Mouse (Mus musculus) CH12F3 (cell line): ENCODE measurements around the gene Insc.
"Not testable (repeated sequence)": the region's sequence is repeated elsewhere in the genome, so short reads cannot be mapped to it uniquely, and the experiment has no call there.

ENCODE experiments used
- in situ Hi-C: fragments of 300-500 bp; cut with MboI; formaldehyde crosslinking; loops from 2 replicates; pipeline ENCODE4 v1.14.3; 2020; ENCODE audit warnings: low sequenced_read_pairs

The Insc gene

GRCm38 (mm10) chr7:114743022-114743780, at the start of gene Insc:
Insc (plus strand) TSS chr7:114743694.
- in situ Hi-C loops: no loop called here

- in situ Hi-C loops: no loop called here
Measured at GRCm38 (mm10) chr7:114700871-114701270, 42.6 kb upstream of the Insc start.

- in situ Hi-C loops: no loop called here
Measured at GRCm38 (mm10) chr7:114706716-114707115, 36.8 kb upstream of the Insc start.

GRCm38 (mm10) chr7:114707398-114707797, 36.1 kb upstream of the Insc start:
- in situ Hi-C loops: no loop called here

GRCm38 (mm10) chr7:114710419-114710818, 33.1 kb upstream of the Insc start:
- in situ Hi-C loops: no loop called here

DNA sequence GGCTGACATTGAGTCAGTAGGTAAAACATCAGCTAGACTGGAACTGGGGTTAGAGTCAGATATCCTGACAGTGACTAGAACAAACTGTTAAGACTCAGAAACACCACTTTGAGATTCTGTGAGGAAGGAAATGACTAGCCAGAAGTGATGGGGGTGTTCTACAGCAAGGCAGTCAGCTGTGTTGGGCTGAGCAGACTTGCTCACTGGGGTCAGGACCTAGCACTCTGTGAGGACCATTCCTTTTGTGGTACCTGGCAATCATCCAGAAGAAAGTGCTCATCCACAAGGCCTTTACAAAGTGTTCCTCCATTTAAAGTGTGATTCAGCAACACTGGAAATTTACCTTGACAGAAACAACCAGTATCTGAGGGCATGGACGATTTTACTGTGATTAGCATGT, 31.0 kb upstream of the Insc start:
- in situ Hi-C loops: no loop called here

- in situ Hi-C loops: no loop called here
Measured at GRCm38 (mm10) chr7:114718300-114718699, 25.2 kb upstream of the Insc start, which contains the start of gene Calcb. Calcb (plus strand) TSS chr7:114718643.

DNA sequence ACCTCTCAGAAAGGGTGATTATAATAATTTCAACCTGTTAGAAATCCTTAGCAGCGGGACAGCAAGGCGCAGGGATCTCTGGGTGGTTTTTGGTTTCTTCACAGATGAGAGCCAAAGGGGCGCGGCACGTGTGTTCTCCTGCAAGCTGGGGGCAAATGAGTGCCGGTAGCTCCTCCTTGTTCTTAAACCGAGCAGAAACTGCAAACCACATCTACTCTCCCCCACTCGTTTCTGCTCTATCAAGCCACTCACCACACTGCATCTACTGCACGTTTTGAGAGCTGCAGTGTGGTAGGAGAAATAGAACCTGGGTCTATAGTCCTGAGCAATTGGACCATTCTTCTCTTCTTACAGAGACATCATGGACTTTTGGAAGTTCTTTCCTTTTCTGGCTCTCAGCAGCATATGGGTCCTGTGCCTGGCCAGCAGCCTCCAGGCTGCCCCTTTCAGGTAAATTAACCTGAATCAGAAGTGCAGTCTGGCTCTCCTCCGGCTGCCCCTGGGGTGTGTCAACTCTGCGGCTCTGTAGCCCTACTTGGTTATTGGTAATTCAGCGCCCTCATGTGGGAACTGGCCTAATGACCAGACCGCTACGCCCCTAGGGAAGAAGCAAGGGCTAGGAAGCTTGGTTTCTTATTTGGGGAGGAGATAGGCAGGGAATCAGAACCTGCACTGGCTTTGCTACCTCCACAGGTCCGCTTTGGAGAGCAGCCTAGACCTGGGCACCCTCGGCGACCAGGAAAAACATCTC, 23.9 kb upstream of the Insc start:
- in situ Hi-C loops: no loop called here

GRCm38 (mm10) chr7:114729696-114730095, 13.8 kb upstream of the Insc start:
- in situ Hi-C loops: not testable (repeated sequence)

DNA sequence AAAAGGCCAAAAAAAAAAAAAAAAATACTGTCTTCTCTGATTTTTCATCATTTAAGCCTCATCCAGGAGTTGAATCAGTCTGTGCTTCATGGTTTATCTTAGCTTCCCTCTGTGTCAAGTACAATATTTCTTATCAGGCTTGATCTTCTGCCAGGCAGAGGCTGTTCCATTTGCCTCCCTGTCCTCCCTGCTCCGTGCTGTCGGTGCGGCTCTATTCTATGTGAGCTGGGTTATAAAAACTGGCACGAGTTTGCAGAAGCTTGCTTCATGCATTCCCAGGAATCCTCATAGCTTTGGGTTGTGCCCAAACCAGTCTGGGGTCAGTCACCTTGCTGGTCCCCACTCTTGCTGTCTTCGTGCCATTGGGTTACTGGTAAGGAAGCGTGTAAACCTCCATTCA, 12.3 kb upstream of the Insc start:
- in situ Hi-C loops: no loop called here

DNA sequence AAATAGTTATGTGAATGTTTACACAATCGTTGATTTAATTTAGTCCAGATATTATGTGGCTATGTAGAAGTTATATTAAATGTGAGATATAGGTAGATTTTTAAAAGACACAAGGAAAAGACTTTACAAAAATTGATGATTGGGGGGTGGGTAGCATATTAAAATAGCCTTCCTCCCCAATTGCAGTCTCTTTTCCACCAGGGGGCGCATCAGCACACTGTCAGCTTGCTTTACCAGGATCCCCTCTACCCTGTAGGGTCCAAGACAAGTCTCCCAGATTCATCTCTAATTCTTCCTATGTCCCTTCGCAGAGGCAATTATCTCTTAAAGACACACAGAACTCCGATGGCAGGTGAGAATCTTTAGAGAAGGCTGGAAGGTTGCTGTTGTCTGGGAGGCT, 11.8 kb upstream of the Insc start:
- in situ Hi-C loops: not testable (repeated sequence)

DNA sequence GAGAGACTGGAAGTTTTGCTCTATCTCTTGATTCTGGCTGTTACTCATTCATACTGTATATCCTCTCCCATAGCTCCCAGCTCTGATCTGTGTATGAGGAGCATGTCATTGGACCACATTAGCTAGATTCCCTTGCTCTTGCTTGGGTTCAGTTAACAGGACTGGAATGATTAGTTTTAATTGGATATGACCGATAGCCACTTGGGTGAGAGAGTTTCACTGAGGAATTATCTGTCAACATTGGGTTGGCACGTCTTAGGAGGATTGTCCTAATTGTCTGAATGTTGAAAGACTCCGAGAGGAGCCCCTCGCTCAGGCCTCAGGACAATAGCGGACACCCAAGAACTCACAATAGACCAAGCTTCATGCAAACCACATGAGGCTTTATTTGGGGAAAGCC, 7.2 kb upstream of the Insc start:
- in situ Hi-C loops: no loop called here

DNA sequence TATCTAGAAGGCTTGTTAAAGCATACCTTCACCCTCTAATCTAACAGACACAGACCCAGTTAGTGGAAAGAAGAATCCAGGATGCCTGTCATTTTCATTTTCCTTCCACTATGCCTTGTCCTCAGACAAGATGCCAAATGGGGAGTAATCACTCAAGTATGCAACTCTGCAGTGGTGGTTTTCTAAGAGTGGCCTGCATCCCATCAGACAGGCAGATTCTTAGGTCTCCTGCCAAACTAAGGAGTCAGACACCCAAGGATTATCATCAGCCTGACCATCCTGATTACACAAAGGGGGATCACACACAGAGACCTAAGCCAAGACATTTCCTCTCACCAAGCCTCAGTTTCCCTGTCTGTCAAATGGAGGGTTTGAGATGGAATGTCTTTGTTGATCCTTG, 5.3 kb upstream of the Insc start:
- in situ Hi-C loops: no loop called here

GRCm38 (mm10) chr7:114740360-114741165, 2.9 kb upstream of the Insc start:
- in situ Hi-C loops: no loop called here

GRCm38 (mm10) chr7:114744639-114745245, 1.2 kb downstream of the Insc start:
- in situ Hi-C loops: no loop called here

DNA sequence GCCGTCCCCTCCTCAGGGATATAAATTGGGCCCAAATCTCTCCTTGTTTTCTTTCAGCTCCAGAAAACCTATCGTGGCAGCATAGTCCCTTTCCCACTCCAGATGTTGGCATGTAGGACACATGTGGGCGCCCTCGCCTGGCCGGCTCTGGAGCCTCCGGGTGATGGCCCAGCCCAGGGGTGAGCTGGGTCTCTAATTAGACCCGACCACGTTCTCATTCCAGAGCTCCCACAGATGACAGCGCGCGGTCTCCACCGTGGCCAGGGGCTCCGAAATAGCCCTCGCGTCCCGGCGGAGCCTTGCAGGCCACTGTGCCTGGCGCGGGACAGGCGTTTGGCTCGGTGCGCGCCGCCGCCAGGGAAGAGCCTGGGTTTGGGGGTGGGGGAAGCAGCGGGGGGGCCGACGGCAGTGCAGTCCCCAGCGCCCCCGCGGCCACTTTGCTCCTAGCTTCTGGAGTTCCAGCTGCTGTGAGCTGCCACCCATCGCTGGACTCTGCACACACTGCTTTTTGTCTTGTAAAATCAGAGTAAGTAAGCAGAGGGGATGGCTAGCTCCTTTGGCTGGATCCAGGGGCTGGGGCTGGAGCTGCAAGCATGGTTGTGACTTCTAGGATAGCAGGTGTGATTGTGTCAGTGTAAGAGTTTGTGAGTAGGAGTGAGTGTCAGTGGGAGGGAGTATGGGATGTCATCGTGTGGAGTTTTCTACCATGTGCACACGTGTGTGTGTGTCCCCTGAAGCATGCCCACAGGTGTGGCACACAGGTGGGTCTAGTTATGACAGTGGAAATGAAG, 2.2 kb downstream of the Insc start:
- in situ Hi-C loops: no loop called here

- in situ Hi-C loops: no loop called here
Measured at GRCm38 (mm10) chr7:114747596-114747995, 4.1 kb downstream of the Insc start.

DNA sequence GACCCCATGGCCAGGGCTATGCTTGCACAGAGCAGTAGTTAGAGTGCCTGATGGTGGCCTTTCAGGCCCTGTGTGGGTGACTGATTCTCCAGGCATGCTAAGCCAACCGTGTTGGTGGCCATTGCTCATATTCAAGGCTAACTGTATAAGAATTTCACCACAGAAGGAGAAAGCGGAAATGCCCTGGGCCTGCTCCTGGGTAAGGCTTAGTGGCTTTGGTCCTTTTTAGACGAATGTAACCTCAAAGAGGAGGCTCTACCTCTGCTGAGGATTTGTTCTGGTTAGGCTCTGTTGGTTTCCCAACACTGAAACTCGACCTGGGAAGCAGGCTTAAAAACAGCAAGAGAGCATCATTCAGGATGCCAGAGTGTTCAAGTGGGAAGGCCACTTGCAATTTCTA, 4.7 kb downstream of the Insc start:
- in situ Hi-C loops: no loop called here

DNA sequence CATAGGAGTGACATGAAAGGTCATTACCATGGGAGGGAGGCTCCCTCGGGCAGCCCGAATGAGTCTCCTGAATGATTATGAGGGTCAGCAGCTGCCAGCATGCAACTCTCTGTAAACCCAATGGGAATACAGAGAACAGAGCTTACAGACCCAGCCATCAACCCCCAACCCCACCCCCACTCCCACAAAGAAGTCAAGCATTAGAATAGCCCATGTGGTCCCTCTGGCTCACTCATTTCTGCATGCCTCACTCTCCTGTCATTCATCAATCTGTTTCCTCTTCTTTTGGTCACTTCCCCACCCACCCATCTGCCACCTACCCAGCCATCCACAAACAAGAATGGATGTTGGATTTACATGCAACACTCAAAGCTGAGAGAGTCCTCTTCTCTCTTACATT, 10.0 kb downstream of the Insc start:
- in situ Hi-C loops: no loop called here

DNA sequence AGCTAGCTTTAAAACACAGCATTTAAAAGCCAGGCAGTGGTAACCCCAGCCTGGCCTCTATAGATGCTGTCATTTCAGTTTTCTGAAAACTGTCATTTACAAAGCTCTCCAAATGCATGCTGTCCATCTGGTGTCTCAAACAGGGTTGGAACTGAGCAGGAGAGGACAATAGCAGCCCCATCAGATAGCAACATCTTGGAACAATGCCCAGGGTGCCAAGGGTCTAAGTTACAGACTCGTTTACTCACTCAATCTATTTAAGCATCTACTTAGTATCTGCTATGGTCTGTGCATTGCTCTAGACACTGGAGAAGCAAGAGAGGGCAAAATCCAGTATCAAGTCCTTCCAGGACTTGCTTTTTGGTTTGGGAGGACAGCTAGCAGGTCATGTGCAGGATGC, 10.7 kb downstream of the Insc start:
- in situ Hi-C loops: no loop called here
